Mouse (Mus musculus): Measurements from ENCODE around the gene Minos1. TPM values are rescaled to one million over a fixed set of nuclear protein-coding genes. Genes with fewer than 3 reads are reported as not detected.

Minos1 gene
- total RNA-seq (2023) = 100 to 1,000 TPM; 119 to 120 TPM

GRCm38 (mm10) chr4:139130701-139131549, at the start of gene Minos1:
Gene Minos1 (minus strand): TSS chr4:139131113.

GRCm38 (mm10) chr4:139092356-139093195, 38.3 kb downstream of the Minos1 start, which contains the start of gene Nbl1:
Gene Nbl1 (minus strand): TSS chr4:139092993.

GRCm38 (mm10) chr4:139075041-139075711, 55.7 kb downstream of the Minos1 start, which contains the start of gene Htr6:
Gene Htr6 (minus strand): TSS chr4:139075570.

Other genes starting within 250 kb of the Minos1 start
- 10 to 100 TPM in 1 of 2 experiments, 1 to 10 TPM in 1; 10.0 to 11.5 TPM for gene Otud3, start 217.2 kb downstream of the Minos1 start, total RNA-seq (2023)
- not detected for gene Rnf186, start 164.0 kb downstream of the Minos1 start, total RNA-seq (2023)
- 10 to 100 TPM; 36.7 to 40.3 TPM for gene Tmco4, start 158.2 kb downstream of the Minos1 start, total RNA-seq (2023)
- not detected for gene Htr6, start 55.5 kb downstream of the Minos1 start, total RNA-seq (2023)
- 1 to 10 TPM in 1 of 2 experiments, not detected in 1; 1.1 TPM for gene Nbl1, start 38.1 kb downstream of the Minos1 start, total RNA-seq (2023)
- gene Capzb, start 61.8 kb upstream of the Minos1 start, total RNA-seq (2023) = 100 to 1,000 TPM; 426 to 442 TPM
- gene Pqlc2, start 179.6 kb upstream of the Minos1 start, total RNA-seq (2023) = 10 to 100 TPM; 31.3 to 33.5 TPM
- 10 to 100 TPM; 23.5 to 28.8 TPM for gene Akr7a5, start 179.6 kb upstream of the Minos1 start, total RNA-seq (2023)
- gene Mrto4, start 221.5 kb upstream of the Minos1 start, total RNA-seq (2023) = 10 to 100 TPM; 90.7 to 90.9 TPM
- gene Emc1, start 221.5 kb upstream of the Minos1 start, total RNA-seq (2023) = 10 to 100 TPM; 39.9 to 41.6 TPM
- 100 to 1,000 TPM; 199 to 216 TPM for gene Ubr4, start 221.5 kb upstream of the Minos1 start, total RNA-seq (2023)

All from B cell, adult 67 days (primary cell).